Mouse (Mus musculus) forebrain, embryonic 12.5 days (tissue): Measurements from ENCODE around the gene Gm6169. TPM values are rescaled to one million over a fixed set of nuclear protein-coding genes. Genes with fewer than 3 reads are reported as not detected.
"Not testable (repeated sequence)": the region's sequence is repeated elsewhere in the genome, so short reads cannot be mapped to it uniquely, and the experiment has no call there.

Experiments used
- ATAC-seq: fragments of 200-750 bp; cut with Nextera tagmentation; 2 replicates; pipeline ENCODE4 v1.8.0; 2017; ENCODE audit warnings: moderate TSS enrichment; ENCODE audit not compliant: low FRiP score
- H3K27ac ChIP-seq: fragments of 300-500 bp; sonication (generic); 2 replicates; pipeline ENCODE4 v1.5.1; 2016; ENCODE audit warnings: mild to moderate bottlenecking
- H3K27me3 ChIP-seq: fragments of 300-500 bp; sonication (generic); 2 replicates; pipeline ENCODE4 v1.6.1; 2016; ENCODE audit warnings: mild to moderate bottlenecking
- H3K36me3 ChIP-seq: fragments of 300-500 bp; sonication (generic); replicated peaks from 2 replicates; pipeline ENCODE4 v1.6.1; 2016; ENCODE audit warnings: mild to moderate bottlenecking
- H3K4me1 ChIP-seq: fragments of 300-500 bp; sonication (generic); 2 replicates; pipeline ENCODE4 v1.6.1; 2016
- H3K4me2 ChIP-seq: fragments of 300-500 bp; sonication (generic); 2 replicates; pipeline ENCODE4 v1.6.1; 2016; ENCODE audit warnings: mild to moderate bottlenecking, moderate library complexity
- H3K4me3 ChIP-seq: fragments of 300-500 bp; sonication (generic); replicated peaks from 2 replicates; pipeline ENCODE4 v1.5.1; 2016; ENCODE audit warnings: mild to moderate bottlenecking
- H3K9ac ChIP-seq: fragments of 300-500 bp; sonication (generic); 2 replicates; pipeline ENCODE4 v1.6.1; 2016; ENCODE audit warnings: mild to moderate bottlenecking
- H3K9me3 ChIP-seq: fragments of 300-500 bp; sonication (generic); 2 replicates; pipeline ENCODE4 v1.6.1; 2016
- WGBS: fragments of 180-500 bp; shearing (Covaris S2); methylation state at CpG from one replicate; pipeline ENCODE4 v1.1.7; 2016; 5-methylcytosine and 5-hydroxymethylcytosine counted together
- polyA plus RNA-seq: library from polyadenylated mRNA; unstranded; fragments of >200 nt; fragmentation: Nextera tagmentation; extraction: Ambion mirVana; gene quantifications from 2 replicates; pipeline ENCODE4 v1.2.1, GENCODE M21; 2016

Gm6169 gene
- polyA plus RNA-seq, 1 experiment from 2014 or later = 1.2 TPM

DNA sequence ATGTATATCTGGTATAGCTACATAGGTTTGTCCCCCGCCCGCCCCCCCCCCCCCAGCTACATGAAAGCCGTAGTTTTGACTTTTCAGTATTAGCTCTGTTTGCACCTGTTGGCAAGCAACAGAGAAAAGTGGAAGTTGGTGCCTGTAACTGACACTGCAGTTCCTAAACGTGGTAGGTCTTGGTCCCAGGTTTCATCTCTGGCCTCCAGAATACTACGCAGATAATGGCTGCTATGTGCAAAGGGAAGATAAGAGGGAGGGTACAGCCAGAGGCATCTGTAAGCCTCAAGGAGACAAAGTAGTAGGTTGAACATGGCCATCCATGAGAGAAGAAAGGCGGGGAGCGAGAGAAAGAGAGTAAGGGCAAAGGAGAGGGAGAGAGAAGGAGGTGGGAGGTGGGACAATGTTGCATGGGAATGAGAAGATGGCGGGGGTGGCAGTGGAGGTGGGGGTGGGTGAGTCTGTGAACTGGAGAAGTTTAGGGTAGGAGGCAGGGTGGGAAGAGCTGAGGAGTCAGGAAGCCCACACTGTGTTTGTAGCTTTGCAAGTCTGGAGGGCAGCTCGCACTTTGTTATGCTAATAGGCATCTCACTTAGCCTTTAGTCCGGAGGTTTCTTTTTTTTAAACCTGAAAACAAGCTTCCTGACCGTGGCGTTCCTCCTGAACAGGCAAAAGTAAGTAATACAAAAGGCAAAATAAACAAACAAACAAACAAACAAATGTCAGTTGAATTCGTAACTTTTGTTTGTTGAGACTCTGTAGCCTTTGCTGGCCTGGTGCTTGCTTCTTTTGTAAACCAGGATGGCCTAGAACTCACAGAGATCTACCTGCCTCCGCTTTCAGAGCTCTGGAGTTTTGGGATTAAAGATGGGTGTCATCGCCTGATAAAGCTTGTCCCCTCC is 32.1 kb downstream of the Gm6169 start, which contains the start of gene Fam169a:
TSS of gene Fam169a (plus strand) at position 638 of the 902 bp plus-strand sequence.
- no peak within 1 kb of the TSS for H3K9ac ChIP-seq
- no peak within 1 kb of the TSS for H3K4me2 ChIP-seq
- no peaks in the 10 kb centered on the region for H3K9me3 ChIP-seq
- ATAC-seq = no peak
- H3K36me3 ChIP-seq = no peaks in the 10 kb centered on the region
- no peak within 1 kb of the TSS for H3K4me3 ChIP-seq
- WGBS = 25% methylated on average over 15 of the region's 15 CpGs
- no peak within 1 kb of the TSS for H3K27ac ChIP-seq
- peaks cover 29% of the 10 kb centered on the region for H3K27me3 ChIP-seq
- H3K4me1 ChIP-seq = peaks cover 12% of the 10 kb centered on the region

DNA sequence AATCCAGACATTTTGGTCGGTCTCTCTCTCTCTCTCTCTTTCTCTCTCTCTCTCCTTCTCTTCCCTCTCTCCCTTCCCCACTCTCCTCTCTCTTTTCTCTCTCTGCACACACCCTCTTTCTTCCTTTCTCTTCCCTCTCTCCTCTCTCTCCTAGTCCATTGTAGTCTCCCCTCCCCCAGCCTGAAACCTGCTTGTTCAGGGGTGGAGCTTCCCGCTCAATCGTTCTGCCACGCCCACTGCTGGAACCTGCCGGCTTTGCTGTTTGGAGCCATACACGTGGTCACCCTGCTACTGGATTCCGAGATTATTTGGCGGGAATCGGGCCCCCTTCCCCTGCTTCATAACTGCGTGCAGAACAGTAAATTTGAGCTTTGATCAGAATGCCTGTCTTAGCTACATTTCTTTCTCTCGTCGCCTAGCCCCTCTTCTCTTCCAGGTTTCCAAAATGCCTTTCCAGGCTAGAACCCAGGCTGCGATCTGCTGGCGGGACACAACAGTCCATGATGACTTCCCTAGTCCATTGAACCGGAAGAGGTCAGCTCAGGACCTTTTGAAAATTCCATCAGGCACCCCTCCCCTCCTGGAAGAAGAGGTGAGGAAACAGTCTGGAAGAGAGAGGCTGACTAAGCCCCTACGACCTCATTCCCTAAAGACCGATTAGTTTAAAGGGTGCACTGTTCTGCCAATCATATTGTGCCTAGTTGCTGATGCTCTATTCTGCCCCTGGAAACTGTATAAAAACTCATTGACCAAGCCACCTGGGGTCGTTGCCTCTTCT is 34.0 kb downstream of the Gm6169 start:
- not testable (repeated sequence) for H3K36me3 ChIP-seq, H3K9ac ChIP-seq, H3K4me2 ChIP-seq, H3K4me3 ChIP-seq, H3K27ac ChIP-seq, ATAC-seq, H3K9me3 ChIP-seq
- 46% methylated on average over 18 of the region's 18 CpGs for WGBS
- Histone ChIP-seq H3K4me1 (peaks cover 12% of the 10 kb centered on the region), H3K27me3 (peaks cover 25% of the 10 kb centered on the region)

DNA sequence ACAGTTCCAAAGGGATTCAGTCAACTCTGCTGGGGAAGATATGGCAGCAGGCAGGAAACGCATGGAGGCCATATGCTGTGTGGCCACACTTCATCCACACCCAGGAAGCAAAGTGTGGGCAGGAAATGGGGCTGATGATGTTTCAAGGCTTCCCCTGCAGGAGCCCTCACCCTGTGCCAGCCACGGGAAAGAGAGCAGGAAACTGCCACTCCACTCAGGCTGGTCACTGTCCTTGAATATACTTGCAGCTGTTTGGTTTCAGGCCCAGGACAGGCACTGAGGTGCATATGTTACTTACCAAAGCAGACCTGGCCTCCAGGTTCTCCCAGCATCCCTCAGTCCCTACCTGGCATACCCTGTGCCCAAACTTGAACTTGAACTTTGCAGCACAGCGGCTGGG is 34.6 kb downstream of the Gm6169 start:
- Histone ChIP-seq H3K9ac (no peak overlapping the region), H3K4me2 (no peak overlapping the region), H3K4me3 (no peak overlapping the region), H3K27ac (no peak overlapping the region), H3K9me3 (no peaks in the 10 kb centered on the region), H3K36me3 (no peaks in the 10 kb centered on the region), H3K4me1 (peaks cover 12% of the 10 kb centered on the region), H3K27me3 (peaks cover 20% of the 10 kb centered on the region)
- ATAC-seq = no peak
- WGBS = 66% methylated on average over 3 of the region's 3 CpGs

DNA sequence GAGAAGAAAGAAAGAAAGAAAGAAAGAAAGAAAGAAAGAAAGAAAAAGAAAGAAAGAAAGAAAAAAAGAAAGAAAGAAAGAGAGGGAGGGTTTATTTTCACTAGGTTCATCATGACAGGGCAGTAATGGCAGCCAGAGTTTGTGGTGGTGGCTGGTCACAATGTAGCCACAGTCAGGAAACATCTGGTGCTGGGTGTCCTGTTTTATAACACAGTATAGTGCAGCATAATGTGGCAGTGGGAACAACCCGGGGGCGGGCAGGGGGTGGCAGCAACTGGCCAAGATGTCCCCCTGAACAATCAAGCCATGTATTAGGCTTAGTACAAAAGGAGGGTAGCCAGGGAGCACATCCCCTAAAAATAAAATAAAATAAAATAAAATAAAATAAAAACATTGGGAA is 35.6 kb downstream of the Gm6169 start:
- WGBS = 88% methylated on average over 2 of the region's 2 CpGs
- Histone ChIP-seq H3K9me3 (no peaks in the 10 kb centered on the region), H3K4me1 (peaks cover 12% of the 10 kb centered on the region), H3K4me2 (no peak overlapping the region), H3K27ac (no peak overlapping the region), H3K27me3 (peaks cover 14% of the 10 kb centered on the region), H3K36me3 (no peaks in the 10 kb centered on the region), H3K4me3 (no peak overlapping the region), H3K9ac (no peak overlapping the region)
- ATAC-seq = no peak

DNA sequence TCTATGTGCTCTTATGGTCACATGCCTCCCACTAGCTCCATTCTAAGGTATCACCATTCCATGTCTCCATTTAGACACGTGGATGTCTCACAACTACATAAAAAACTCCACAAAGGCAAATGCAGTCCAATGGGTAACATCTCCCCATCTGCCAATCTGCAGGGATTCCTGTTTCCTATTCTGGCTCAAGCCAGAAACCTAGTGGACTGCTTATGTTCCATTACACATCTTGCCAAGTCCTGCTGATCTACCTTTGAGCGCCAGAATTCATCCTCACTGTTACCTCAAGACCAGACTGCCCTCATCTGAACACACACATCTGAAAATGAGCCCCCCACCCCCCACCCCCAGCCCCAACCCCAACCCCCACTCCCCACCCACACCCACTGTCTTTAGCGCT is 36.9 kb downstream of the Gm6169 start:
- H3K4me3 ChIP-seq = no peak overlapping the region
- no peak for ATAC-seq
- H3K4me2 ChIP-seq = no peak overlapping the region
- H3K27ac ChIP-seq = no peak overlapping the region
- H3K36me3 ChIP-seq = no peaks in the 10 kb centered on the region
- H3K4me1 ChIP-seq = peaks cover 5% of the 10 kb centered on the region
- peaks cover 6% of the 10 kb centered on the region; the same call in 1 of the 2 replicates for H3K27me3 ChIP-seq
- 91% methylated on average over 3 of the region's 3 CpGs for WGBS
- H3K9me3 ChIP-seq = no peaks in the 10 kb centered on the region
- H3K9ac ChIP-seq = no peak overlapping the region

DNA sequence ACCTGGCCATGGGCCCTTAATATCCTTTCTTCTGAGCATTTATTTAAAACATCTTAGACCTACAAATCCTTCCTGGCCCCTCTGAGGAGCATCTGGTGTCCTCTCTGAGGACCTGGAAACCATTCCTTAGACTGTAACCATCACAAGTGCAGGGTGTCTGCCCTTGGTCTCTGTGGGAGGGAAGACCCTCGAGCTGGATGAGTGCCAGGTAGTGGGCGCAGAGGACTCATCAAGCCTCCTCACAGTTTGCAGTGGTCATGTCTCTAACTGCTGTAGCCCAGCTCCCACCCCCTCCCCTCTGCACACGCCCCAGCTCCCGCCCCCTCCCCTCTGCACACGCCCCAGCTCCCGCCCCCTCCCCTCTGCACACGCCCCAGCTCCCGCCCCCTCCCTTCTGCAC is 38.7 kb downstream of the Gm6169 start:
- H3K27ac ChIP-seq = no peak overlapping the region
- H3K9ac ChIP-seq = no peak overlapping the region
- no peak overlapping the region for H3K4me2 ChIP-seq
- no peak for ATAC-seq
- WGBS = 51% methylated on average over 4 of the region's 8 CpGs
- no peaks in the 10 kb centered on the region for H3K36me3 ChIP-seq
- H3K27me3 ChIP-seq = no peaks in the 10 kb centered on the region
- no peak overlapping the region for H3K4me3 ChIP-seq
- H3K9me3 ChIP-seq = no peaks in the 10 kb centered on the region
- no peaks in the 10 kb centered on the region for H3K4me1 ChIP-seq

DNA sequence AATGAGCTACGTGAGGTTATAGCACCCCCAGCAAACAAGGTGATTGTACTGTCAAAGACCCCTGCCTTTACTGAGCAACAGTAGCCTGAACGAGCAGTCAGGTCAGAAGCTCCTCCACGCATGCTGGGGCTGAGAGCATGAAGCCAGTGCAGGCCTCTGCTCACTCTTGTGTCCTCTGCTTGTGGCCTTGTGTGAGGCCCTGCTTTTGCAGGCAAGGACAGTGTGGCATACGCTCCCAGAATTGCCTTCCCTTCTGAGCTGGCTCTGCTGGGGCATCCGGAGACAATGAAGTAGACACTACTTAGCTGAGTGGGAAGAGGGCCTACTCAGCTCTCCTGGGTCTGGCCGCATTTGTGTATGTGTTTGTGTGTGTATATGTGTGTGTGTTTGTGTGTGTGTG is 39.3 kb downstream of the Gm6169 start:
- WGBS = 94% methylated on average over 6 of the region's 6 CpGs
- no peaks in the 10 kb centered on the region for H3K36me3 ChIP-seq
- no peak overlapping the region for H3K9ac ChIP-seq
- H3K4me1 ChIP-seq = no peaks in the 10 kb centered on the region
- H3K4me2 ChIP-seq = no peak overlapping the region
- H3K27me3 ChIP-seq = no peaks in the 10 kb centered on the region
- ATAC-seq = no peak
- H3K4me3 ChIP-seq = no peak overlapping the region
- no peak overlapping the region for H3K27ac ChIP-seq
- no peaks in the 10 kb centered on the region for H3K9me3 ChIP-seq

DNA sequence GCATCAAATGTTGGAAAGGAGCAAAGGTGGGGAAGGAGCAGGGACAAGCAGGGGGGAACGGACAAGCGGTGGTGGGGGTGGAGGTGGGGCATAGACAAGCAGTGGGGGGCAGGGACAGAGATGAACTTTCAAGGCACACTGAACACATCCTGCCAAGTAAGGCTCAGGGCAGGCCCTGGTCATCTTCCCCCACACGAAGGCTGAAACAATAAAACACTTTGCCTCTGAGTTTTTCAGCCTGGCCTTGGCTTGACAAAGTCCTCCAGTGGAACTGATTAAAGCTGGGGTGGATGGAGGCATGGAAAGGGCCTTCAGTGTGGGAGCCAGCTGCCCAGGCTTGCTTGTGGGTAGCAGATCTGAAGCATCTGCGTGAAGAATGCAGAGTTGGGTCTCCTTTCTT is 41.2 kb downstream of the Gm6169 start:
- H3K4me1 ChIP-seq = no peaks in the 10 kb centered on the region
- WGBS = 63% methylated on average over 4 of the region's 4 CpGs
- no peak for ATAC-seq
- H3K9ac ChIP-seq = no peak overlapping the region
- no peak overlapping the region for H3K27ac ChIP-seq
- no peak overlapping the region for H3K4me2 ChIP-seq
- H3K36me3 ChIP-seq = no peaks in the 10 kb centered on the region
- no peaks in the 10 kb centered on the region for H3K9me3 ChIP-seq
- H3K27me3 ChIP-seq = no peaks in the 10 kb centered on the region
- no peak overlapping the region for H3K4me3 ChIP-seq

DNA sequence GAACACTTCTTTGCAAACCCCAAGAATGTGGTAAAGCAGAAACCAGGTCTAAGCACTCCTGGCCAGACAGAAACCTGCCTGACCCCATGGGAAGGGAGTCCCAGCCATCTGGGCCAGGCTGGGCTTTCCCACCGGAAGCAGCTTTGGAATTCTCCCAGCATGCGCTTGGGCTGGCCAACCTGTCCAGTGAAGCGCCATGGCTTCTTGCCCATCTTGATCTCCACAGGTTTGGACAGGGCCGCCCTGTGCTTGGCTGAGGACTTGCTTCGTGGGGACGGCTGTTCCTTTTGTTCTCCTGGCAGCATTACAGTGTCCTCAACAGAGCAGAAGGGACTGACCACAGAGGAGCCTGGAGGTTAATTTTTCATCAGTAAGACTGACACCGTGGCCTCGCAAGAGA is 45.2 kb downstream of the Gm6169 start:
- Histone ChIP-seq H3K9ac (no peak overlapping the region), H3K4me1 (no peaks in the 10 kb centered on the region), H3K4me3 (no peak overlapping the region), H3K9me3 (no peaks in the 10 kb centered on the region), H3K4me2 (no peak overlapping the region), H3K27me3 (no peaks in the 10 kb centered on the region), H3K27ac (no peak overlapping the region), H3K36me3 (no peaks in the 10 kb centered on the region)
- no peak for ATAC-seq
- 78% methylated on average over 8 of the region's 8 CpGs for WGBS

DNA sequence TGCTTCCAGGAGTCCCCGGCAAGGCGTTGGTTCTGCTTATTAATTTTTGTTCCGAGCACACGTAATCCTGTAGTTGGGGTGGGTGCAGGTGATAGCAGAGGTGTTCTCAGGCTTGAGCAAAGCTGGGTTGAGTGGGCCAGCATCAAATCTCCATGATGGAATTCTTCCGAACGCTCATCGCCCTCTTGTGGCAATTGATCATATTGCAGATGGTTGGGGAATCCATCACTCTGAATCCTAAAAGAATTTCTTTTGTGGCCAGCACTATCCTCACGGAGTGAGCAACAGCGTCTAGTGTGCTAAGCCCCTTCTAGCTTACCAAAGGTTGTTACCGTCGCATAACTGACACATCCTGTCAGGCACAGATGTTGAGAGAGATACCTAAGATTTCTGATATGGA is 46.4 kb downstream of the Gm6169 start:
- H3K27me3 ChIP-seq = no peaks in the 10 kb centered on the region
- no peaks in the 10 kb centered on the region for H3K36me3 ChIP-seq
- ATAC-seq = peak; percentile 63
- H3K9me3 ChIP-seq = no peaks in the 10 kb centered on the region
- no peak overlapping the region for H3K27ac ChIP-seq
- WGBS = 16% methylated on average over 11 of the region's 11 CpGs
- H3K4me3 ChIP-seq = no peak overlapping the region
- no peaks in the 10 kb centered on the region for H3K4me1 ChIP-seq
- no peak overlapping the region for H3K9ac ChIP-seq
- H3K4me2 ChIP-seq = no peak overlapping the region

DNA sequence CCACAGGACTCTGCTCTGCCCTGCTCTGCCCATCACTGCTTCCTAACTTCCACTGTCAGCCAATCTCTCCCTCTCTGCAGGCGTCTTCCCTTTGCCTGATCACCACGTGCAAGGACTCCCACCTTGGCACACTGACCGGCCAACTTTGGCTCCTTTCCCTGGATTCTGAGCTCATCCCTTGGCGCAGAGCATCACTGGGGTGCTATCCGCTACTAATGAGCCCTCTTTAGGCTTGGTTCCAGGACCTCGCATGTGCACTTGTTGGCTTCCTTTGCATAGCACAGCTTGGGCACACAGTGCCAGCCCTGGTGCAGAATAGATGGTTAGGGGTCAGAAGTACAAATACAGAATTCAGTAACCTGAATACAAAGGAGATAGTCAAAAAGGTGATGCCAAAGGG is 47.9 kb downstream of the Gm6169 start:
- WGBS = 71% methylated on average over 6 of the region's 6 CpGs
- Histone ChIP-seq H3K9ac (no peak overlapping the region), H3K27me3 (no peaks in the 10 kb centered on the region), H3K36me3 (no peaks in the 10 kb centered on the region), H3K4me1 (no peaks in the 10 kb centered on the region), H3K9me3 (no peaks in the 10 kb centered on the region), H3K27ac (no peak overlapping the region), H3K4me3 (no peak overlapping the region), H3K4me2 (no peak overlapping the region)
- no peak for ATAC-seq
